ENCODE assay signal across 22 mouse cellular contexts in genomic region chr11:67628522-67628921, GRCm38 (mm10).
A peak's percentile ranks its signal among the peaks of the same experiment; 100 is the strongest.
DNase-seq lines count a peak whose midpoint lies in the region; ATAC-seq lines count a peak whose summit lies in the region.
"Had no signal": no experiment of that assay in that cellular context is flagged by ENCODE, and none has a peak within 500 bp of the region (broad histone marks: within the 10 kb centered on the region; RNA-seq: fewer than 3 reads in every experiment).

No protein-coding gene starts in this region.

- no peaks in the 10 kb centered on the region for H3K36me3 ChIP-seq in heart, embryonic 15.5 days
- no peaks in the 10 kb centered on the region for H3K36me3 ChIP-seq in kidney, embryonic 15.5 days
- no peaks in the 10 kb centered on the region for H3K36me3 ChIP-seq in liver, embryonic 16.5 days (ENCODE audit: control insufficient read depth, insufficient read depth)
- H3K36me3 ChIP-seq: embryonic facial prominence, embryonic 15.5 days; hindbrain, embryonic 10.5 days; midbrain, embryonic 12.5 days had no signal

- no peak for DNase-seq in heart, adult 18-20 months
- peak; percentile 74 to 78 for DNase-seq in kidney, postnatal 36 days
- DNase-seq in lung, postnatal 36 days: no peak
- no peak for DNase-seq in embryo, embryonic 9.5 days (ENCODE audit: extremely low spot score)
- DNase-seq in natural killer cell, adult 2 months (ENCODE audit: low spot score in 2 of 2): no peak
- DNase-seq: adrenal gland, postnatal 10 days; cerebellum, adult 2 months; cerebellum, postnatal 25 days; embryo, embryonic 11 days; heart, postnatal 10 days; lung, adult 2 months; lung, postnatal 14 days; thymus, adult 2 months had no signal

- H3K27ac ChIP-seq in heart, embryonic 15.5 days: no peak overlapping the region
- H3K27ac ChIP-seq in kidney, embryonic 15.5 days: no peak overlapping the region
- H3K27ac ChIP-seq in liver, embryonic 16.5 days (ENCODE audit: low read length): peak overlapping the region; percentile 23; the same call in 1 of the 2 replicates
- H3K27ac ChIP-seq: embryonic facial prominence, embryonic 15.5 days; hindbrain, embryonic 10.5 days; midbrain, embryonic 12.5 days; stomach, postnatal 0 days had no signal

- H3K9ac ChIP-seq in heart, embryonic 15.5 days: no peak overlapping the region
- no peak overlapping the region for H3K9ac ChIP-seq in kidney, embryonic 15.5 days
- no peak overlapping the region for H3K9ac ChIP-seq in liver, embryonic 16.5 days (ENCODE audit: low read depth, low read length)
- H3K9ac ChIP-seq: embryonic facial prominence, embryonic 15.5 days; midbrain, embryonic 12.5 days had no signal

- no peak overlapping the region for H3K4me2 ChIP-seq in heart, embryonic 15.5 days
- H3K4me2 ChIP-seq in kidney, embryonic 15.5 days: no peak overlapping the region
- no peak overlapping the region for H3K4me2 ChIP-seq in liver, embryonic 16.5 days (ENCODE audit: low read depth, low read length)
- H3K4me2 ChIP-seq: embryonic facial prominence, embryonic 15.5 days; heart, embryonic 11.5 days; midbrain, embryonic 12.5 days had no signal

- ATAC-seq in heart, embryonic 15.5 days (replicated peaks; ENCODE audit: insufficient number of reproducible peaks, insufficient read depth, low FRiP score, low read depth): 0 out of 2 replicates have a peak, but pooled peaks have one; percentile 25
- 0 out of 2 replicates have a peak, but pooled peaks have one; percentile 22 for ATAC-seq in kidney, embryonic 15.5 days (replicated peaks; ENCODE audit: low FRiP score)
- ATAC-seq in liver, embryonic 16.5 days (ENCODE audit: low read depth): peak; percentile 90
- ATAC-seq: forebrain, embryonic 14.5 days had no signal

- no peaks in the 10 kb centered on the region for H3K27me3 ChIP-seq in heart, embryonic 15.5 days
- no peaks in the 10 kb centered on the region for H3K27me3 ChIP-seq in kidney, embryonic 15.5 days
- no peaks in the 10 kb centered on the region for H3K27me3 ChIP-seq in liver, embryonic 16.5 days (ENCODE audit: control insufficient read depth, insufficient read depth, low read depth, low read length)
- H3K27me3 ChIP-seq: embryonic facial prominence, embryonic 15.5 days; midbrain, embryonic 12.5 days had no signal

- no peaks in the 10 kb centered on the region for H3K9me3 ChIP-seq in heart, embryonic 15.5 days (replicated peaks)
- no peaks in the 10 kb centered on the region for H3K9me3 ChIP-seq in kidney, embryonic 15.5 days (replicated peaks)
- H3K9me3 ChIP-seq in liver, embryonic 16.5 days (replicated peaks; ENCODE audit: control insufficient read depth, low read length): no peaks in the 10 kb centered on the region
- H3K9me3 ChIP-seq: embryonic facial prominence, embryonic 15.5 days; hindbrain, embryonic 10.5 days; midbrain, embryonic 12.5 days had no signal

- H3K4me1 ChIP-seq in heart, embryonic 15.5 days (replicated peaks): peaks cover 7% of the 10 kb centered on the region
- no peaks in the 10 kb centered on the region for H3K4me1 ChIP-seq in kidney, embryonic 15.5 days
- H3K4me1 ChIP-seq in liver, embryonic 16.5 days (ENCODE audit: control insufficient read depth, low read depth, low read length): no peaks in the 10 kb centered on the region; the same call in 1 of the 2 replicates
- H3K4me1 ChIP-seq: embryonic facial prominence, embryonic 15.5 days; hindbrain, embryonic 10.5 days; midbrain, embryonic 12.5 days had no signal

- WGBS in heart, embryonic 15.5 days: 44% methylated on average over 2 of the region's 2 CpGs
- WGBS in kidney, embryonic 15.5 days: 56% methylated on average over 2 of the region's 2 CpGs
- WGBS in liver, embryonic 16.5 days (ENCODE audit: insufficient replicate concordance): 53% methylated on average over 2 of the region's 2 CpGs

- no peak overlapping the region for H3K4me3 ChIP-seq in heart, embryonic 15.5 days
- H3K4me3 ChIP-seq in kidney, embryonic 15.5 days (replicated peaks): no peak overlapping the region
- H3K4me3 ChIP-seq in liver, embryonic 16.5 days (ENCODE audit: low read depth, low read length): no peak overlapping the region
- H3K4me3 ChIP-seq: embryonic facial prominence, embryonic 15.5 days; hindbrain, embryonic 10.5 days; midbrain, embryonic 12.5 days had no signal

Comparison
In these comparisons a context has a peak if more than half of its experiments do, and no peak if none do; other contexts are left out.
1. ATAC-seq: peak in every context shown above with its lines; median percentile 90 in liver, embryonic 16.5 days; 25 in heart, embryonic 15.5 days; 22 in kidney, embryonic 15.5 days.
2. DNase-seq: peak in kidney, postnatal 36 days (2 of 2); none in heart, adult 18-20 months (0 of 2), lung, postnatal 36 days (single experiment), embryo, embryonic 9.5 days (single experiment) and natural killer cell, adult 2 months (0 of 2).